Mouse (Mus musculus): ENCODE data around the gene Porcn. TPM values are rescaled to one million over a fixed set of nuclear protein-coding genes. Genes with fewer than 3 reads are reported as not detected.

The Porcn gene
- polyA plus RNA-seq (2012; rRNA removed): 6.0 and 6.3 TPM in 2 replicates

GRCm38 (mm10) chrX:8206015-8206693 lies at the start of gene Porcn:
Gene Porcn, minus strand, starts transcription at chrX:8206525.
- peak; percentile 37 for DNase-seq (ENCODE audit: low read depth, low spot score)

DNA sequence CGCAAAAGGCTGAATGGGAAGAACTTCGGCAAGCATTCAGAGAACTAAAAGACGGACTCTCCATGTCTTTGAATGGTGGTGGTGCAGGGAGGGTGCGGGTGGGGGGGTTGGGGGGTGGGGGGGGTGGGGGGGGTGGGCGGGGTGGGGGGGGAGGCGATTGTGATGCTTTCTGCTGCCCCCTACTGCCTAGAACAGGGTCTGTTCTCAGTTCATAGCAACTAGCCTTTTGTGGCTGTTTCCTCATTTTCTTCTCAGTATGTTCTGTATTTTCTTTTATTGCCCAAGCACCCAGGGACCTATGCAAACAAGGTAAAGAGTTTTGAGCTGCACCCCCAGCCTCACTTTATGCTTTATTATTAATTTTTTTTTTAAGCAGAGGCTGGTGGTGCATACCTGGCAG lies 49.5 kb upstream of the Porcn start:
- 29% methylated on average over 6 of the region's 6 CpGs for WGBS
- DNase-seq (ENCODE audit: low read depth, low spot score): no peak

More at GRCm38 (mm10) chrX:8206015-8206693, at the start of gene Porcn:
- WGBS: 18% methylated on average over 46 of the region's 46 CpGs

GRCm38 (mm10) chrX:8253711-8254110 lies 47.4 kb upstream of the Porcn start:
- WGBS: 78% methylated on average over 2 of the region's 2 CpGs
- DNase-seq (ENCODE audit: low read depth, low spot score): no peak

- peak; percentile 62 for DNase-seq (ENCODE audit: low read depth, low spot score)
- 16% methylated on average over 45 of the region's 45 CpGs for WGBS
These were observed 46.3 kb upstream of the Porcn start, which contains the start of gene Ftsj1 for GRCm38 (mm10) chrX:8252334-8253285. Gene Ftsj1, minus strand, starts transcription at chrX:8252406.

- 18% methylated on average over 18 of the region's 18 CpGs for WGBS
These were observed 45.5 kb upstream of the Porcn start for GRCm38 (mm10) chrX:8251789-8252333.

GRCm38 (mm10) chrX:8248542-8249120 lies 42.3 kb upstream of the Porcn start:
- WGBS: 77% methylated on average over 8 of the region's 8 CpGs
- no peak for DNase-seq (ENCODE audit: low read depth, low spot score)

More at GRCm38 (mm10) chrX:8251789-8252333, 45.5 kb upstream of the Porcn start:
- no peak for DNase-seq (ENCODE audit: low read depth, low spot score)

GRCm38 (mm10) chrX:8247680-8248079 lies 41.4 kb upstream of the Porcn start:
- WGBS: 69% methylated on average over 2 of the region's 2 CpGs
- no peak for DNase-seq (ENCODE audit: low read depth, low spot score)

DNA sequence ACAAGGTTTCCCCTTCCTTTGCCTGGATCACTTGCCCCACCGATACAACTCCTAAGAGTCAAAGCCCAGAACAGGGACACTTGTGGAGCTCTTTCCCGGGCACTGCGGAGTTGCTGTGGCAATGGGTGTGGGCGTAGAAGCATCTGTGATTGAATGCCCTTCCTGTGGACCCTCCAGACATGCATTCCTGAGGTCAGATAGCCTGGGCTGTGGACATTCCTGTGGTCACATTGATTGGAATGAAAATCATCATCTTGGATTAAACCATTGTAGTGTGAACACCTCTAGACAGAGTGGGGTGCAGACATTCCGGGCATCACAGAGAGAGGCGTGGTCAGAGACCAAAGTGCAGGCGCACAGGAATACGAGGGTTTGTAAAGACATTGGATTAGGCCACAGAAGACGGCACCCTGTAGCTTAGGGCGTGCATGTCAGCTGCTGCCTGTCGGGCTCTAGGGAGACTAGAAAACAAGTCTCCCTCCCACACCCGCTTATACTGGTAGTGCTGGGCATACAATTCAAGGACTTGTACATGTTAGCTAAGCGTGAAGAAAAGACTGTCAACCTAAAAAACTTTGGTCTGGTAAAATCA lies 32.6 kb upstream of the Porcn start:
- WGBS: 67% methylated on average over 13 of the region's 13 CpGs
- DNase-seq (ENCODE audit: low read depth, low spot score): no peak

GRCm38 (mm10) chrX:8236704-8237103 lies 30.4 kb upstream of the Porcn start:
- 74% methylated on average over 2 of the region's 2 CpGs for WGBS
- DNase-seq (ENCODE audit: low read depth, low spot score): no peak

GRCm38 (mm10) chrX:8233602-8234001 lies 27.3 kb upstream of the Porcn start:
- WGBS: 78% methylated on average over 3 of the region's 3 CpGs
- DNase-seq (ENCODE audit: low read depth, low spot score): no peak

DNA sequence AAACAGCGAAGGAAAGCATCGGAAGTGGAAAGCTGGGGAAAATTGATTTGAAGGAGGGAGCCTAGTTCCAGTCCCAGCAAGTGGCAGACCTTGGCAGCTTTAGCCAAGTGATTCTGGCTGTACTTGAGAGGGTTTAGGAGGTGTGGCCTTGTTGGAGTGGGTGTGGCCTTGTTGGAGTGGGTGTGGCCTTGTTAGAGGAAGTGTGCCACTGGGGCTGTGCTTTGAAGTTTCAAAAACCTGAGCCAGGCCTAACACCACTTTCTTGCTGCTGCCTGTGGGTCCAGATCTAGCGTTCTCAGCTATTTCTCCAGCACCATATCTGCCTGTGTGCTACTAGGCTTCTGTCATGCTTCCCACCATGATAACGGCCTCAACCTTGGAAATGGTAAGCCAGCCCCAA lies 23.9 kb upstream of the Porcn start:
- WGBS: 85% methylated on average over 4 of the region's 4 CpGs
- no peak for DNase-seq (ENCODE audit: low read depth, low spot score)

GRCm38 (mm10) chrX:8223473-8223872 lies 17.1 kb upstream of the Porcn start:
- DNase-seq (ENCODE audit: low read depth, low spot score): no peak
- WGBS: 89% methylated on average over 7 of the region's 7 CpGs

DNA sequence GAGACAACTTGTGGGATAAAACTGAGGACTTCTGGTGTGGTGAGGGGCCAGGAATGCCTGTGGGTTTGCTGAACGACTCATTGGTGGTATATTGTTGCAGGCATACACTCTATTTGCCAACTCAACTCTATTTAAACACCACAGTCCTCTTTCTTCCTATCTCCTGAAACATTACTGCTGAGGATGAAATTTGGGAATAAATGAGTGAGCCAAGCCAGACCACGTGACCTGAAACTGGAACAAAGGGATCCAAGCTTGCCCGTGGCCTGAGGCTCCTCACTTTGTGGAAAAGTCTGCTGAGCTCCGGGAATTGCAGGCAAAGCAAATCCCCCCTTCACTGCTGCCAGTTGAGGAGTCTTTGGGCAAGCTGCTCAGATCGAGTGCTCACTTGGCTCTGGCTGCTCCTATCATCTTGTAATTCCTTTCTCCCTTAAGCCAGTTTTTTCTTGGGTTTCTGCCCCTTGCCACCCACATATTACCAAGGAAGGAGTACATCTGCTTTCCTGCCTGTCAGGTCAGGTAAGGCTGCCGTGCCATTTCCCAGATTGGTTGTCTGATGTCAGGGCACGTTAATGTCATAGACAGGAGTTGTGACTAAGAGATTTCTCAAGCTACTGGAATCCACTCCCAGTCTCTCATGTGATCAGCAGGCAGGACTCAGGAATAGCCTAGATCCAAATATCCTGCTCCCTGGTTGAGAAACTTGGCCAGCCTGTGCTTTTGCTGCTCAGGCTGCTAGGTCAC lies 16.5 kb upstream of the Porcn start:
- WGBS: 51% methylated on average over 7 of the region's 7 CpGs
- no peak for DNase-seq (ENCODE audit: low read depth, low spot score)

DNA sequence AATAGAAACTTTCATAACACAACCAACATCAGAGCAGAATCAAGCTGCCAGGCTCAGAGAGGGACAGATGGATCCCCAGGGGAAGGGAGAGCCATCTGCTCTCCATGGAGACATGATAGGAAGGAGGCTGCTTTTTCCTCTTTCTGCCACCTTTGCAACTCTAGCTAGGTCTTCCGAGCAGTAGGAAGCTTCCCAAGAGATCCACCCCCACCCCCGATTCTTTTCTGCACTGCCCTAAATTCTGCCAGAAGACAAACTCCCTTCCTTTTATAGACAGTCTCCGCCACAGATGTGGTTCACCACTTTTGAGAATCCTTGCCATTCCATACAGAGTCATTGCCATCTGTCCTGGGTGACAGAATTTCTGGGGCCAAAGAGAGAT lies 16.0 kb upstream of the Porcn start:
- no peak for DNase-seq (ENCODE audit: low read depth, low spot score)
- 66% methylated on average over 3 of the region's 3 CpGs for WGBS

DNA sequence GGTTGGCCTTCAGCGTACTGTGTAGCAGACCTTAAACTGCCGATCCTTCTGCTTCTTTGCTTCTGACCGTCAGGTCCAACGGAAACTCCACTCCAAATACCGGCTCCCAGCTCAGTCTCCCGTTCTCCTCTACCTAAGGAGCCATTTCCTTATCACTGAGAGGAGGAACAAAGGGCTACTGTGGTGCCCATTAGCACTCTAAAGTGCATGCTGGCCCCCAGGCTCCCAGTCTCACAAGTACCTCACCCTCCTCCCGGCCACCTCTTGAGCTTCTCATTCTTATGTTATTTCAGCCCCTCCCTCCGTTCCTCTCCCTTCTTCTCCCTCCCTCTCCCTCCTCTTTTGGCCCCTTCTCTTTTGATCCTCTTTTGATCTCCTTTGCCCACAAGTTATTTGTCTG lies 13.3 kb upstream of the Porcn start:
- no peak for DNase-seq (ENCODE audit: low read depth, low spot score)
- 52% methylated on average over 8 of the region's 8 CpGs for WGBS

- WGBS: 46% methylated on average over 2 of the region's 2 CpGs
- no peak for DNase-seq (ENCODE audit: low read depth, low spot score)
These were observed 11.8 kb upstream of the Porcn start for GRCm38 (mm10) chrX:8218114-8218513.

DNA sequence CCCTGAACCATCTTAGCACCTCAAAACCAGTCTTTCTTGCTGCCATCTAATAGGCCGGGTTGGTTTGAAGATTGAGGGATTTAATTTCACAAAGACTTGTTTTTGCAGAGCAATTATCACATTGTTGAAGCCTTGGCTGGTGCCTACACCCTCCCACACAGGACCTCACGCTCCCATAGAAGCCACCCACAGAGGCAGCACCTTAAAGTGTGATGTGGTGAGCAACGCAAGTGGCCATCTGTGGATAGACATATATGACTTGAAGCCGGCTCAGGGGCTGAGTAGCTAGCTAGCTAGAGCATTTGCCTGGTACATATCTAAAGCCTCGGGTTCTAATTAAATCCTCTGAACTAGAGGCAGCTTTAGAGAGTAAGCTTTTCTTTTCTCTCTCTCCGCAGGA lies 11.1 kb upstream of the Porcn start:
- DNase-seq (ENCODE audit: low read depth, low spot score): no peak
- 60% methylated on average over 6 of the region's 6 CpGs for WGBS

GRCm38 (mm10) chrX:8211490-8212207 lies 5.3 kb upstream of the Porcn start:
- WGBS: 74% methylated on average over 7 of the region's 7 CpGs
- DNase-seq (ENCODE audit: low read depth, low spot score): no peak

Data from large intestine, adult 2 months (tissue).